Mouse (Mus musculus) kidney, embryonic 15.5 days (tissue): ENCODE measurements around the gene Setd5. TPM values are rescaled to one million over a fixed set of nuclear protein-coding genes. Genes with fewer than 3 reads are reported as not detected.

Experiments
- ATAC-seq: fragments of 200-750 bp; cut with Nextera tagmentation; replicated peaks from 2 replicates; pipeline ENCODE4 v1.8.0; 2017; ENCODE audit warnings: moderate TSS enrichment; ENCODE audit not compliant: low FRiP score
- H3K27ac ChIP-seq: fragments of 300-500 bp; sonication (generic); 2 replicates; pipeline ENCODE4 v1.5.1; 2015; ENCODE audit warnings: mild to moderate bottlenecking, inconsistent platforms
- H3K27me3 ChIP-seq: fragments of 300-500 bp; sonication (generic); 2 replicates; pipeline ENCODE4 v1.6.1; 2015; ENCODE audit warnings: inconsistent platforms
- H3K36me3 ChIP-seq: fragments of 300-500 bp; sonication (generic); 2 replicates; pipeline ENCODE4 v1.6.1; 2015; ENCODE audit warnings: inconsistent platforms
- H3K4me1 ChIP-seq: fragments of 300-500 bp; sonication (generic); 2 replicates; pipeline ENCODE4 v1.6.1; 2015; ENCODE audit warnings: inconsistent platforms
- H3K4me2 ChIP-seq: fragments of 300-500 bp; sonication (generic); 2 replicates; pipeline ENCODE4 v1.6.1; 2015; ENCODE audit warnings: moderate library complexity, mild to moderate bottlenecking, inconsistent platforms
- H3K4me3 ChIP-seq: fragments of 300-500 bp; sonication (generic); replicated peaks from 2 replicates; pipeline ENCODE4 v1.5.1; 2015; ENCODE audit warnings: mild to moderate bottlenecking, inconsistent platforms
- H3K9ac ChIP-seq: fragments of 300-500 bp; sonication (generic); 2 replicates; pipeline ENCODE4 v1.6.1; 2015; ENCODE audit warnings: mild to moderate bottlenecking, inconsistent platforms
- H3K9me3 ChIP-seq: fragments of 300-500 bp; sonication (generic); replicated peaks from 2 replicates; pipeline ENCODE4 v1.6.1; 2016; ENCODE audit warnings: inconsistent platforms
- WGBS: fragments of 180-500 bp; shearing (Covaris S2); methylation state at CpG from one replicate; pipeline ENCODE4 v1.1.7; 2015; ENCODE audit warnings: mixed read lengths; 5-methylcytosine and 5-hydroxymethylcytosine counted together
- polyA plus RNA-seq: library from polyadenylated mRNA; unstranded; fragments of >200 nt; fragmentation: Nextera tagmentation; extraction: Ambion mirVana; gene quantifications from 2 replicates; pipeline ENCODE4 v1.2.1, GENCODE M21; 2015

Gene Setd5
- polyA plus RNA-seq, 1 experiment from 2014 or later, result 75.9 TPM

DNA sequence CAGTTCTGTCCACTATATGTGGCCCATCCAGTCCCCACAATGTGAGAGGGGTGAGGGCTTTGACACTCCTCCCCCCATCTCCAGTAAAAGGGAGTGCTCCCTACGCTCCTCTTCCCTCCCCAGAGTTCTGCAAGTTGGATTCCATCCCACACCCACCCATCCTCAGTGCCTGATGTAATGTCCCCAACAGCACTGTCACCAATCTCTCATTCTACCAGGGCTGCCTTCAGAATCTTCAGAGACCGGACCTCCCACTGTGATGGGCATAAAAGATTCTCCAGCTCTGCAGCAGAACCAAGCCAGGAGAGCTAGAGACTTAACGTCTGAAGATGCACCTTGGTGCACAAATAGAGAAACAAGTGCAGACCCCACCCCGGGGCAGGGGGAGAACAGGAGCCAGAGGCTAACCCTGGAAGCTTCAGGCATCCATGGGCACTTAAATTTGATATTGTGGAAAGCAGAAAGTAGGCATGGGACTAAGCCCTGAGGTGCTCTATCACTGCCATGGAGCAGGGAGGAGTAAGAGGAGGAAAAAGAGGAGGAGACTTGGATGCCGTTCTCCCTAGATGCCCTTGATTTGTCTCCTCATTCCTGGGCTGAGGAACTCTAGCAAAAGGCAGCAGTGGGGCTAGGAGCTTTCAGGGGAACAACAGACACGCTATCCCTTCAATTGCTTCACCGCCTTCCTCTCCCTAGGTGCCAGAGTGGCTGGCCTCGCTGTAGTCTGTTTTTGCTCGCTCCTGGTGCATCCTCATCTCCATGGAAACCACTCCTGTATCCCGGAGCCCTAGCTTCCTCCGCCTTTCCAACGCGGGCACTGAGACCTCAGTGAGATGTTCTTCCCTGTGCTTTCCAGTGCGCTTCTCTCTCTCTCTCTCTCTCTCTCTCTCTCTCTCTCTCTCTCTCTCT, 101.4 kb downstream of the Setd5 start:
- Histone ChIP-seq H3K9ac (no peak overlapping the region), H3K27ac (no peak overlapping the region), H3K9me3 (no peaks in the 10 kb centered on the region), H3K4me1 (no peaks in the 10 kb centered on the region), H3K4me2 (no peak overlapping the region), H3K27me3 (no peaks in the 10 kb centered on the region), H3K4me3 (no peak overlapping the region), H3K36me3 (no peaks in the 10 kb centered on the region)
- WGBS, result 20% methylated on average over 14 of the region's 14 CpGs
- ATAC-seq, result no peak

- ATAC-seq, result no peak
- Histone ChIP-seq H3K9ac (no peak overlapping the region), H3K4me2 (no peak overlapping the region), H3K27me3 (no peaks in the 10 kb centered on the region), H3K4me3 (no peak overlapping the region), H3K36me3 (no peaks in the 10 kb centered on the region), H3K27ac (no peak overlapping the region), H3K4me1 (no peaks in the 10 kb centered on the region), H3K9me3 (no peaks in the 10 kb centered on the region)
- 44% methylated on average over 4 of the region's 4 CpGs for WGBS
These were observed 102.1 kb downstream of the Setd5 start for GRCm38 (mm10) chr6:113179195-113179733.

- Histone ChIP-seq H3K4me3 (no peak overlapping the region), H3K4me1 (no peaks in the 10 kb centered on the region), H3K9me3 (no peaks in the 10 kb centered on the region), H3K4me2 (no peak overlapping the region), H3K36me3 (no peaks in the 10 kb centered on the region), H3K9ac (no peak overlapping the region), H3K27ac (no peak overlapping the region), H3K27me3 (no peaks in the 10 kb centered on the region)
- ATAC-seq, result no peak
- WGBS, result 42% methylated on average over 9 of the region's 9 CpGs
These were observed 107.0 kb downstream of the Setd5 start for GRCm38 (mm10) chr6:113184163-113184562.

- ATAC-seq, result no peak
- Histone ChIP-seq H3K9ac (no peak overlapping the region), H3K4me2 (no peak overlapping the region), H3K36me3 (no peaks in the 10 kb centered on the region), H3K27ac (no peak overlapping the region), H3K4me1 (no peaks in the 10 kb centered on the region), H3K9me3 (no peaks in the 10 kb centered on the region), H3K27me3 (no peaks in the 10 kb centered on the region), H3K4me3 (no peak overlapping the region)
- 76% methylated on average over 21 of the region's 21 CpGs for WGBS
These were observed 107.8 kb downstream of the Setd5 start for GRCm38 (mm10) chr6:113184866-113185525.

- H3K4me3 ChIP-seq, result peak overlapping the region; percentile 22
- no peaks in the 10 kb centered on the region for H3K36me3 ChIP-seq
- 4% methylated on average over 46 of the region's 46 CpGs for WGBS
- no peak overlapping the region for H3K27ac ChIP-seq
- peaks cover 58% of the 10 kb centered on the region for H3K27me3 ChIP-seq
- H3K4me1 ChIP-seq, result peaks cover 17% of the 10 kb centered on the region
- H3K9ac ChIP-seq, result no peak overlapping the region
- peak; percentile 49; the same call in 1 of the 2 replicates for ATAC-seq
- H3K4me2 ChIP-seq, result peak overlapping the region; percentile 85
- H3K9me3 ChIP-seq, result no peaks in the 10 kb centered on the region
These were observed 116.7 kb downstream of the Setd5 start for GRCm38 (mm10) chr6:113193765-113194460.

GRCm38 (mm10) chr6:113194517-113194840, 117.3 kb downstream of the Setd5 start:
- H3K36me3 ChIP-seq, result no peaks in the 10 kb centered on the region
- peaks cover 58% of the 10 kb centered on the region for H3K27me3 ChIP-seq
- no peaks in the 10 kb centered on the region for H3K9me3 ChIP-seq
- H3K27ac ChIP-seq, result no peak overlapping the region
- peak overlapping the region; percentile 85 for H3K4me2 ChIP-seq
- under 1% methylated on average over 5 of the region's 5 CpGs for WGBS
- no peak overlapping the region for H3K9ac ChIP-seq
- no peak for ATAC-seq
- peak overlapping the region; percentile 52 for H3K4me3 ChIP-seq
- H3K4me1 ChIP-seq, result peaks cover 17% of the 10 kb centered on the region

- Histone ChIP-seq H3K4me3 (peak within 1 kb of the TSS; percentile 52), H3K27me3 (peaks cover 58% of the 10 kb centered on the region), H3K9ac (no peak within 1 kb of the TSS), H3K4me1 (peaks cover 17% of the 10 kb centered on the region), H3K4me2 (peak within 1 kb of the TSS; percentile 85), H3K9me3 (no peaks in the 10 kb centered on the region), H3K36me3 (no peaks in the 10 kb centered on the region), H3K27ac (no peak within 1 kb of the TSS)
- ATAC-seq, result 0 out of 2 replicates have a peak, but pooled peaks have one; percentile 49
- WGBS, result 2% methylated on average over 51 of the region's 66 CpGs
These were observed 117.9 kb downstream of the Setd5 start, which contains the start of gene Lhfpl4 for GRCm38 (mm10) chr6:113194841-113195595. Gene Lhfpl4 (minus strand): TSS chr6:113195384.

GRCm38 (mm10) chr6:113195596-113195992, 118.4 kb downstream of the Setd5 start:
- peak overlapping the region; percentile 52 for H3K4me3 ChIP-seq
- H3K36me3 ChIP-seq, result no peaks in the 10 kb centered on the region
- ATAC-seq, result no peak
- H3K9ac ChIP-seq, result no peak overlapping the region
- no peaks in the 10 kb centered on the region for H3K9me3 ChIP-seq
- H3K4me2 ChIP-seq, result peak overlapping the region; percentile 85
- peaks cover 58% of the 10 kb centered on the region for H3K27me3 ChIP-seq
- no peak overlapping the region for H3K27ac ChIP-seq
- 17% methylated on average over 9 of the region's 9 CpGs for WGBS
- H3K4me1 ChIP-seq, result peaks cover 17% of the 10 kb centered on the region

Other genes with a start within 250 kb of the Setd5 start
- gene Srgap3, start 130.1 kb upstream of the Setd5 start, polyA plus RNA-seq, result 4.9 and 5.1 TPM in 2 replicates
- 46.6 and 47.0 TPM in 2 replicates for gene Thumpd3, start 31.1 kb upstream of the Setd5 start, polyA plus RNA-seq
- 0.64 and 1.00 TPM in 2 replicates for gene Lhfpl4, start 118.0 kb downstream of the Setd5 start, polyA plus RNA-seq
- 36.2 and 39.4 TPM in 2 replicates for gene Mtmr14, start 160.5 kb downstream of the Setd5 start, polyA plus RNA-seq
- 0.05 and 0.18 TPM in 2 replicates for gene Cpne9, start 204.9 kb downstream of the Setd5 start, polyA plus RNA-seq
- 19.2 and 20.4 TPM in 2 replicates for gene Brpf1, start 229.8 kb downstream of the Setd5 start, polyA plus RNA-seq
- 13.8 and 18.7 TPM in 2 replicates for gene Ogg1, start 249.6 kb downstream of the Setd5 start, polyA plus RNA-seq